Mouse (Mus musculus) kidney, embryonic 16.5 days (tissue): ENCODE results near the gene Adcy1. TPM values are rescaled to one million over a fixed set of nuclear protein-coding genes. Genes with fewer than 3 reads are reported as not detected.

Experiments
- ATAC-seq: fragments of 200-750 bp; cut with Nextera tagmentation; 2 replicates; pipeline ENCODE4 v1.8.0; 2017; ENCODE audit warnings: moderate TSS enrichment; ENCODE audit not compliant: low FRiP score, low TSS enrichment
- H3K27ac ChIP-seq: fragments of 300-500 bp; sonication (generic); 2 replicates; pipeline ENCODE4 v1.5.1; 2014; ENCODE audit warnings: low read length
- H3K27me3 ChIP-seq: fragments of 300-500 bp; sonication (generic); 2 replicates; pipeline ENCODE4 v1.6.1; 2014; ENCODE audit warnings: low read length, control low read depth, mixed read lengths; ENCODE audit not compliant: insufficient read depth
- H3K36me3 ChIP-seq: fragments of 300-500 bp; sonication (generic); 2 replicates; pipeline ENCODE4 v1.6.1; 2014; ENCODE audit warnings: low read length, control low read depth, mixed read lengths; ENCODE audit not compliant: insufficient read depth
- H3K4me1 ChIP-seq: fragments of 300-500 bp; sonication (generic); 2 replicates; pipeline ENCODE4 v1.6.1; 2014; ENCODE audit warnings: low read length, control low read depth, mixed read lengths; ENCODE audit not compliant: insufficient read depth
- H3K4me2 ChIP-seq: fragments of 300-500 bp; sonication (generic); replicated peaks from 2 replicates; pipeline ENCODE4 v1.6.1; 2014; ENCODE audit warnings: low read depth, low read length
- H3K4me3 ChIP-seq: fragments of 300-500 bp; sonication (generic); 2 replicates; pipeline ENCODE4 v1.5.1; 2014; ENCODE audit warnings: mild to moderate bottlenecking, low read length
- H3K9ac ChIP-seq: fragments of 300-500 bp; sonication (generic); replicated peaks from 2 replicates; pipeline ENCODE4 v1.6.1; 2014; ENCODE audit warnings: low read length
- H3K9me3 ChIP-seq: fragments of 300-500 bp; sonication (generic); 2 replicates; pipeline ENCODE4 v1.6.1; 2016; ENCODE audit warnings: low read length, control low read depth
- WGBS: fragments of 180-500 bp; shearing (Covaris S2); extraction: QIAGEN DNeasy Blood & Tissue Kit; methylation state at CpG from one replicate; pipeline ENCODE4 v1.1.7; 2014; 5-methylcytosine and 5-hydroxymethylcytosine counted together
- polyA plus RNA-seq: library from polyadenylated mRNA; unstranded; fragments of >200 nt; fragmentation: Nextera tagmentation; extraction: Ambion mirVana; gene quantifications from 2 replicates; pipeline ENCODE4 v1.2.1, GENCODE M21; 2015

The Adcy1 gene
- polyA plus RNA-seq, 1 experiment from 2014 or later, result 1.6 TPM

GRCm38 (mm10) chr11:7065876-7066275 is 2.6 kb downstream of the Adcy1 start:
- no peak overlapping the region for H3K4me2 ChIP-seq
- H3K27me3 ChIP-seq, result peaks cover 47% of the 10 kb centered on the region
- H3K4me1 ChIP-seq, result peaks cover 12% of the 10 kb centered on the region
- H3K36me3 ChIP-seq, result no peaks in the 10 kb centered on the region
- H3K27ac ChIP-seq, result no peak overlapping the region
- WGBS, result 37% methylated on average over 5 of the region's 5 CpGs
- H3K9me3 ChIP-seq, result no peaks in the 10 kb centered on the region
- H3K9ac ChIP-seq, result no peak overlapping the region
- no peak for ATAC-seq
- no peak overlapping the region for H3K4me3 ChIP-seq

DNA sequence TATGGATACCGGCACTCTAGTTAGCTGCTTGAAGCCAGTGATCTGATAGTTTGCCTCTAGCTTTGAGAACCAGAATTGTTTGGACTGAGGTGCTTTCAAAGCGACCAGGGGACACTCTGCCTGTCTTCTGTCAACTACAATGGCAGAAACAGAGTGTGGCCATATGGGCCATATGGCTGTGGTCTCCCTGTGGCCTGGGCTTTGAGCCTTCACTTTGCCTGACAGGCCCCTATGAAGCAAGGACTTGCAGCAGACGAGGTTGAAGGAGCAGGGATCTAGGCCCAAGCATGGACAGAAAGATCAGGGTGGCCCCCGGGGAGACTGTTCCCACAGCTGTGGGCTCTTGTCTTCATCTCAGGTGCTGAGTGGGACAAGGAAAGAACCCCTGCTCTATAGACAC is 4.0 kb downstream of the Adcy1 start:
- peaks cover 34% of the 10 kb centered on the region for H3K27me3 ChIP-seq
- no peak overlapping the region for H3K4me2 ChIP-seq
- H3K36me3 ChIP-seq, result no peaks in the 10 kb centered on the region
- H3K27ac ChIP-seq, result no peak overlapping the region
- no peak overlapping the region for H3K4me3 ChIP-seq
- 70% methylated on average over 4 of the region's 4 CpGs for WGBS
- ATAC-seq, result no peak
- peaks cover 20% of the 10 kb centered on the region for H3K4me1 ChIP-seq
- no peaks in the 10 kb centered on the region for H3K9me3 ChIP-seq
- no peak overlapping the region for H3K9ac ChIP-seq

DNA sequence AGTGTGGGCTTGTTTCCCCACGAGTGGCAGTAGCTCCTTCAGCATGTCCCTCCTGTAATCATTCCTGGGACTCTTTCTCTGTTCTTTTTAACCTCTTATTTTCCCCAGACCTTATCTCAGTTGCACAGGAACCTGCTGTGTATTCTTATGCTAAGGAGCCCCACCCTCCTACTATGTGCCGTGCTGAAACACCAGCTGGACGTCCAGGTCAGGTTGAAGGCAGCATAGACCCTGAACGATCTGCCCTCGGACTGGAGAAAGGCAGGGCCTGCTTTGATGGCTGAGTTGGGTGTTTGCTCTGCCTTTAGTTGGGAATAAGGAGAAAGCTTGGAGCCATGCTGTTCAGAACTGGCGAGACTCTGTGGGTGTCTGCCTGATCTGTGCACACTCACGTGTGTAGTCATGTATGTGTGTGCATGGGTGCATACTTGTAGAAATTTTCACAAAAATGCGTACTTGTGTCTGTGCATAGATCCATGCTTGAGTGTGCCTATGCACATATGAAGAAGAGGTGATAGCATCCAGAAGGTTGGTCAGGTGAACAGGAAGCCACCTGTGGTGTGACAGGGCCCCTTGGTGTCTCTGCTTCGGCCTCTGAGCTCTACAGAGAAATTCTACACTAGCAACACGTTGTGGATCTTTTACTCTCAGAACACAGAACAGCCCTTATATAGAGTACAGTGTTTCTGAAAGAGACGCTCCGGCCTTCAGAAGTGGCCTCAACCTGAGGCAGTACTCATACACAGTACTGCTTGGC is 5.4 kb downstream of the Adcy1 start:
- peaks cover 25% of the 10 kb centered on the region for H3K27me3 ChIP-seq
- no peaks in the 10 kb centered on the region for H3K9me3 ChIP-seq
- H3K4me3 ChIP-seq, result no peak overlapping the region
- H3K9ac ChIP-seq, result no peak overlapping the region
- WGBS, result 87% methylated on average over 12 of the region's 12 CpGs
- no peak for ATAC-seq
- no peaks in the 10 kb centered on the region for H3K36me3 ChIP-seq
- H3K27ac ChIP-seq, result no peak overlapping the region
- no peak overlapping the region for H3K4me2 ChIP-seq
- peaks cover 25% of the 10 kb centered on the region for H3K4me1 ChIP-seq

DNA sequence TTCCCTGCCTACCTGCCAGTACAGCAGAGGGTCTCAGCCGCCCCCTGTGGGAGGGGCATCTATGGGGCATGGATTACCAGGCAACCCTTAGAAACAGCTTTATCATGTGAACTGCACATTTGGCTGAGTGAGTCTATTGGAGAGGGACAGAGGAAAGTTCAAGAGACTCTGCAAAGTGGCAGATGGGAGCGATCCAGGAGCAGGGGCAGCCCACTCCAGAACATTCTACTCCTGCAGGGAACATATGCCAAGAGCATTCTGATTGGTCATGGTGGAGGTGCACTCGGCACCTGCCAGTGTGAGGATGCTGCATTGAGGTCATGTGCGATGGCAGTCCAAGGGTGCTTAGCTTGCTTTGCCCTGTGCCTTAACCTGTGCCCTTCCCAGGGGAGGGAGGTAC is 6.5 kb downstream of the Adcy1 start:
- Histone ChIP-seq H3K4me1 (peaks cover 17% of the 10 kb centered on the region), H3K9me3 (no peaks in the 10 kb centered on the region), H3K27ac (no peak overlapping the region), H3K36me3 (no peaks in the 10 kb centered on the region), H3K27me3 (peaks cover 14% of the 10 kb centered on the region), H3K4me3 (no peak overlapping the region), H3K4me2 (no peak overlapping the region), H3K9ac (no peak overlapping the region)
- no peak for ATAC-seq
- 94% methylated on average over 4 of the region's 4 CpGs for WGBS

DNA sequence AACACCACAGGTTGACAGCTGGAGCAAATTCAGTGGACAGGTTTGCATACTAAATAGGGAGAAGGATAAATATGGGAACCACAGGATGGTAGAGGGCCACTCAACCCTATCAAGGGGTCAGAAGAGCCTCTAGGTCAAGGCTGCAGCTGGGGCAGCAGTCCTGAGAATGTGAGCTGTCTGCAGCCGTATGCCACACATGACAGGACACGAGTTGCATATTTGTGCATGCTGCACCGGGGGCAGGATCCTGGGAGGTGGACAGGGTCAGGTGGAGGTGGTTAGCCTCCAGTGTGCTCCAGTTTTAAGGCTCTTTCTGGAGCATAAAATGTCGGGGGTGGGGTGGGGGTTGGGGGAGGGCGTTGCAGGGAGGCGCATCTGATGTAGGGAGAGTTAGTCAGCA is 8.3 kb downstream of the Adcy1 start:
- Histone ChIP-seq H3K9me3 (no peaks in the 10 kb centered on the region), H3K9ac (no peak overlapping the region), H3K4me2 (no peak overlapping the region), H3K4me1 (peaks cover 14% of the 10 kb centered on the region), H3K27ac (no peak overlapping the region), H3K27me3 (no peaks in the 10 kb centered on the region), H3K36me3 (no peaks in the 10 kb centered on the region), H3K4me3 (no peak overlapping the region)
- peak; percentile 73 for ATAC-seq
- 23% methylated on average over 6 of the region's 6 CpGs for WGBS

GRCm38 (mm10) chr11:7073556-7073955 is 10.3 kb downstream of the Adcy1 start:
- 81% methylated on average over 3 of the region's 3 CpGs for WGBS
- ATAC-seq, result no peak
- H3K4me1 ChIP-seq, result peaks cover 14% of the 10 kb centered on the region

GRCm38 (mm10) chr11:7076510-7076909 is 13.2 kb downstream of the Adcy1 start:
- ATAC-seq, result no peak
- H3K27ac ChIP-seq, result no peak overlapping the region
- H3K36me3 ChIP-seq, result no peaks in the 10 kb centered on the region
- H3K4me3 ChIP-seq, result no peak overlapping the region
- no peaks in the 10 kb centered on the region for H3K27me3 ChIP-seq
- no peak overlapping the region for H3K4me2 ChIP-seq
- H3K4me1 ChIP-seq, result peaks cover 12% of the 10 kb centered on the region
- no peaks in the 10 kb centered on the region for H3K9me3 ChIP-seq
- no peak overlapping the region for H3K9ac ChIP-seq
- 63% methylated on average over 3 of the region's 3 CpGs for WGBS

More at GRCm38 (mm10) chr11:7073556-7073955, 10.3 kb downstream of the Adcy1 start:
- Histone ChIP-seq H3K4me2 (no peak overlapping the region), H3K36me3 (no peaks in the 10 kb centered on the region), H3K9ac (no peak overlapping the region), H3K4me3 (no peak overlapping the region), H3K9me3 (no peaks in the 10 kb centered on the region), H3K27me3 (no peaks in the 10 kb centered on the region), H3K27ac (no peak overlapping the region)

GRCm38 (mm10) chr11:7081893-7082292 is 18.6 kb downstream of the Adcy1 start:
- H3K36me3 ChIP-seq, result no peaks in the 10 kb centered on the region
- no peaks in the 10 kb centered on the region for H3K4me1 ChIP-seq
- H3K27me3 ChIP-seq, result no peaks in the 10 kb centered on the region
- no peak overlapping the region for H3K4me3 ChIP-seq
- H3K4me2 ChIP-seq, result no peak overlapping the region
- ATAC-seq, result no peak
- WGBS, result 94% methylated on average over 1 of the region's 1 CpGs
- no peaks in the 10 kb centered on the region for H3K9me3 ChIP-seq
- H3K27ac ChIP-seq, result no peak overlapping the region
- H3K9ac ChIP-seq, result no peak overlapping the region

- Histone ChIP-seq H3K4me2 (no peak overlapping the region), H3K9ac (no peak overlapping the region), H3K9me3 (no peaks in the 10 kb centered on the region), H3K36me3 (no peaks in the 10 kb centered on the region), H3K4me1 (no peaks in the 10 kb centered on the region), H3K27ac (no peak overlapping the region), H3K4me3 (no peak overlapping the region), H3K27me3 (no peaks in the 10 kb centered on the region)
- 88% methylated on average over 1 of the region's 1 CpGs for WGBS
- no peak for ATAC-seq
Observed at GRCm38 (mm10) chr11:7083911-7084310, 20.6 kb downstream of the Adcy1 start.

DNA sequence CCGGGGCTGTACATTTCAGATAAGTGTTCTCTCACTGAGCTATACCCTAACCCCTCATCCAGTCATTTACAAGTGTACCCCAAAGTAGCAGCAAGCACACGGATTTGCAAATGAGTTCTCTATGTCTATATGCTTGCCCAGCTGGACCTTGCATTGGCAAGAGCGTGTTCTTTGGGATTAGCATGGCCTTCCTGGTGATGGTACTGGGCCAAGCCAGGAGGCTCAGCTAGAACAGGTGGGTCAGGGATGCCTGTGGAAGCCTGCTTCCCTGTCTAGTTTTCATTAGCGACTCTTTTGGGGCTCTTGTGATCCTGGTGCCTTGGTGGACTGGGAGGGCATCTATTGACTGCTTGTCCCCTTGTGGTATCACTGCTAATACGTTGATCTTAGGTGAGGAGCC is 21.9 kb downstream of the Adcy1 start:
- Histone ChIP-seq H3K4me2 (no peak overlapping the region), H3K27ac (no peak overlapping the region), H3K4me3 (no peak overlapping the region), H3K36me3 (no peaks in the 10 kb centered on the region), H3K27me3 (no peaks in the 10 kb centered on the region), H3K9ac (no peak overlapping the region), H3K4me1 (no peaks in the 10 kb centered on the region), H3K9me3 (no peaks in the 10 kb centered on the region)
- ATAC-seq, result no peak
- 82% methylated on average over 5 of the region's 5 CpGs for WGBS
